Mouse (Mus musculus) heart, adult 2 months (tissue): Measurements from ENCODE around the gene Garem2. TPM values are rescaled to one million over a fixed set of nuclear protein-coding genes. Genes with fewer than 3 reads are reported as not detected.

Experiments used
- DNase-seq, 2 experiments: peaks; one replicate each; pipeline ENCODE4 v3.0.0; 2021
- H3K27ac ChIP-seq: fragments of 200-600 bp; 2 replicates; pipeline ENCODE4 v1.8.1; 2022
- H3K27me3 ChIP-seq: fragments of 200-500 bp; 2 replicates; pipeline ENCODE4 v1.6.1; 2012; ENCODE audit warnings: mild to moderate bottlenecking, low read length, inconsistent platforms, mixed read lengths; ENCODE audit not compliant: control insufficient read depth, insufficient read depth
- H3K36me3 ChIP-seq: fragments of 200-500 bp; 2 replicates; pipeline ENCODE4 v1.6.1; 2012; ENCODE audit warnings: low read length, inconsistent platforms; ENCODE audit not compliant: control insufficient read depth, insufficient read depth
- H3K4me1 ChIP-seq: fragments of 200-500 bp; 2 replicates; pipeline ENCODE4 v1.6.1; 2011; ENCODE audit warnings: low read length; ENCODE audit not compliant: control insufficient read depth, insufficient read depth
- H3K4me3 ChIP-seq: fragments of 200-600 bp; 2 replicates; pipeline ENCODE4 v1.8.1; 2022
- H3K79me2 ChIP-seq: fragments of 200-500 bp; replicated peaks from 2 replicates; pipeline ENCODE4 v1.6.1; 2012; ENCODE audit warnings: mild to moderate bottlenecking, inconsistent platforms, low read length, moderate library complexity, mixed read lengths; ENCODE audit not compliant: control insufficient read depth, insufficient read depth
- H3K9ac ChIP-seq: fragments of 200-500 bp; 2 replicates; pipeline ENCODE4 v1.6.1; 2012; ENCODE audit warnings: low read depth, mild to moderate bottlenecking, control low read depth, inconsistent platforms, low read length, mixed read lengths
- CTCF ChIP-seq: fragments of 200-600 bp; IDR thresholded peaks from 2 replicates; pipeline ENCODE4 v1.8.1; 2022; ENCODE audit warnings: antibody characterized with exemption, mild to moderate bottlenecking, moderate library complexity
- EP300 ChIP-seq: fragments of 200-500 bp; IDR thresholded peaks from 2 replicates; pipeline ENCODE4 v1.6.1; 2011; ENCODE audit warnings: low read depth, low read length, control low read depth; ENCODE audit not compliant: insufficient read depth
- POLR2A ChIP-seq: fragments of 200-500 bp; IDR thresholded peaks from 2 replicates; pipeline ENCODE4 v1.6.1; 2011; ENCODE audit warnings: mild to moderate bottlenecking, low read depth, low read length, control low read depth; ENCODE audit not compliant: insufficient read depth
- WGBS: fragments of 180-500 bp; shearing (Covaris S2); methylation state at CpG from one replicate; pipeline ENCODE4 v1.1.7; 2018; 5-methylcytosine and 5-hydroxymethylcytosine counted together
- intact Hi-C: fragments of 180-260 bp; cut with DNase I; formaldehyde crosslinking; loops from one replicate; pipeline ENCODE4 v1.15.1; 2025
- polyA plus RNA-seq: library from polyadenylated mRNA; depleted of rRNA; stranded (reverse); fragments of >200 nt; gene quantifications from 2 replicates; pipeline ENCODE4 v1.2.3, GENCODE M21; 2012; rRNA removed
- total RNA-seq, 2 experiments: library from RNA; stranded (reverse); gene quantifications; 2 replicates each; pipeline ENCODE4 v1.2.3; 2021

Gene Garem2
- total and polyA plus RNA-seq, 3 experiments = 0.07 to 0.23 (median 0.13) TPM

DNA sequence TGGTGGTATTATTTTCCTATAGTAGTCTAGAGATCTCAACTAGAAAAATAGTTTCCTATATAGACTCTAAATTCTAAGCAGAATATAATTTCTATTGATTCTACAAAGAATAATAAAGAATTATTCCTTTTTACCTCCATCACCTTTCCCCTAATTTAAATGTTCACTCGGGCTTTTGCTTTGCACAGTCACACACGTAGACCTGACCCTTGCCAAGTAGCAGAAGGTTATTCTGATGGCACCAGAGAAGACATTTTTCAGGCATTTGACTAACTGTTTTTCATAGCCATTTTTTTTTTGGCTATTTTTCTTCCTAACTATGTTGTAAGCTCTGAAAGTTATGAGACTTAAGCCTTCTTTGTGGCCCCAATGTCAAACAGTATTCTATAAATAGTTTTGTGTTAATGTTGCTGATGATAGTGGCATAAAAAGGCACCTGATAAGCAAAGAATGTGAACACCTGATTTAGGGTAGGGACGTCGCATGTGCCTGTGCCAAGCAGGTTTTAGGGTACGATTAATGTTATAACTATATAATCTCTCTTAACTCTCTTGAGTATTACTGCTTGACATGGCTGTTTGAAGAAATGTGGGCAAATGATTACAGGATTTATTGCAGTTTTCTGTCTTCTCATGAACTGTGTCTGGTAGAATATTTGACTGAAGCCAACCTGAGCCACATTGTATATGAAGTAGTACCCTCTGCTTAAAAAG, 60.4 kb downstream of the Garem2 start:
- H3K79me2 ChIP-seq = peaks cover 2% of the 10 kb centered on the region
- H3K4me1 ChIP-seq = peaks cover 5% of the 10 kb centered on the region
- peak overlapping the region; percentile 86 for H3K27ac ChIP-seq
- no peak for DNase-seq
- H3K9ac ChIP-seq = no peak overlapping the region
- H3K4me3 ChIP-seq = no peak overlapping the region
- H3K27me3 ChIP-seq = no peaks in the 10 kb centered on the region
- intact Hi-C loops = no loop called here
- TF ChIP-seq EP300 (no peak), POLR2A (no peak), CTCF (no peak)
- 62% methylated on average over 5 of the region's 5 CpGs for whole genome bisulfite sequencing
- H3K36me3 ChIP-seq = peaks cover 59% of the 10 kb centered on the region

Other genes with a start within 250 kb of the Garem2 start
- gene Il6, start 92.0 kb upstream of the Garem2 start, total RNA-seq = not detected
- gene Il6, start 92.0 kb upstream of the Garem2 start, polyA plus RNA-seq = not detected in 2 replicates
- gene Tyms, start 31.5 kb upstream of the Garem2 start, total RNA-seq = 1 to 10 TPM; 2.3 to 3.8 TPM
- 3.3 and 4.2 TPM in 2 replicates for gene Tyms, start 31.5 kb upstream of the Garem2 start, polyA plus RNA-seq
- gene 3110082J24Rik, start 925 bp downstream of the Garem2 start, total RNA-seq = not detected
- not detected in 2 replicates for gene 3110082J24Rik, start 925 bp downstream of the Garem2 start, polyA plus RNA-seq
- gene Hadha, start 50.0 kb downstream of the Garem2 start, total RNA-seq = 1,000 to 10,000 TPM; 1,174 to 1,333 TPM
- gene Hadha, start 50.0 kb downstream of the Garem2 start, polyA plus RNA-seq = 367 and 592 TPM in 2 replicates
- 1,000 to 10,000 TPM; 1,981 to 2,338 TPM for gene Hadhb, start 50.1 kb downstream of the Garem2 start, total RNA-seq
- 1,187 and 1,731 TPM in 2 replicates for gene Hadhb, start 50.1 kb downstream of the Garem2 start, polyA plus RNA-seq
- gene Adgrf3, start 100.6 kb downstream of the Garem2 start, total RNA-seq = under 1 TPM in 1 of 2 experiments, not detected in 1; 0.20 TPM
- 0.12 and 0.20 TPM in 2 replicates for gene Adgrf3, start 100.6 kb downstream of the Garem2 start, polyA plus RNA-seq
- gene Selenoi, start 127.4 kb downstream of the Garem2 start, total RNA-seq = 10 to 100 TPM; 13.9 to 16.1 TPM
- 17.9 and 31.4 TPM in 2 replicates for gene Selenoi, start 127.4 kb downstream of the Garem2 start, polyA plus RNA-seq
- not detected for gene Drc1, start 176.2 kb downstream of the Garem2 start, total RNA-seq
- 0.12 and 0.18 TPM in 2 replicates for gene Drc1, start 176.2 kb downstream of the Garem2 start, polyA plus RNA-seq